Mouse (Mus musculus): Measurements from ENCODE around the gene Slc39a9. TPM values are rescaled to one million over a fixed set of nuclear protein-coding genes. Genes with fewer than 3 reads are reported as not detected.

Gene Slc39a9
- polyA plus RNA-seq, 1 experiment: 58.2 TPM

GRCm38 (mm10) chr12:80598756-80599155, 44.9 kb upstream of the Slc39a9 start:
- TF ChIP-seq POLR2A (IDR thresholded peaks at IDR 0.05; ENCODE audit: control insufficient read depth, extremely low read depth, insufficient read depth, low read length, poor library complexity) (no peak), CTCF (IDR thresholded peaks at IDR 0.05; ENCODE audit: borderline replicate concordance, control insufficient read depth, extremely low read depth, insufficient read depth, low read length, poor library complexity) (no peak)
- no peak for DNase-seq
- WGBS: 84% methylated on average over 6 of the region's 6 CpGs
- Histone ChIP-seq H3K36me3 (ENCODE audit: control insufficient read depth, insufficient read depth, low read length) (no peaks in the 10 kb centered on the region), H3K27ac (ENCODE audit: control insufficient read depth, insufficient read depth, low read length) (no peak overlapping the region), H3K4me1 (replicated peaks; ENCODE audit: control insufficient read depth, insufficient read depth, low read length) (no peaks in the 10 kb centered on the region), H3K4me3 (ENCODE audit: control insufficient read depth, insufficient read depth, low read length) (no peak overlapping the region), H3K27me3 (ENCODE audit: control insufficient read depth, insufficient read depth, low read length) (no peaks in the 10 kb centered on the region)

GRCm38 (mm10) chr12:80601597-80602269, 42.0 kb upstream of the Slc39a9 start:
- H3K4me3 ChIP-seq (ENCODE audit: control insufficient read depth, insufficient read depth, low read length): no peak overlapping the region
- TF ChIP-seq POLR2A (IDR thresholded peaks at IDR 0.05; ENCODE audit: control insufficient read depth, extremely low read depth, insufficient read depth, low read length, poor library complexity): no peak
- TF ChIP-seq CTCF (IDR thresholded peaks at IDR 0.05; ENCODE audit: borderline replicate concordance, control insufficient read depth, extremely low read depth, insufficient read depth, low read length, poor library complexity): no peak
- no peak for DNase-seq
- no peaks in the 10 kb centered on the region for H3K4me1 ChIP-seq (replicated peaks; ENCODE audit: control insufficient read depth, insufficient read depth, low read length)
- H3K36me3 ChIP-seq (ENCODE audit: control insufficient read depth, insufficient read depth, low read length): no peaks in the 10 kb centered on the region
- 94% methylated on average over 9 of the region's 9 CpGs for WGBS
- H3K27me3 ChIP-seq (ENCODE audit: control insufficient read depth, insufficient read depth, low read length): no peaks in the 10 kb centered on the region
- no peak overlapping the region for H3K27ac ChIP-seq (ENCODE audit: control insufficient read depth, insufficient read depth, low read length)

- no peak for TF ChIP-seq POLR2A (IDR thresholded peaks at IDR 0.05; ENCODE audit: control insufficient read depth, extremely low read depth, insufficient read depth, low read length, poor library complexity)
- no peak for TF ChIP-seq CTCF (IDR thresholded peaks at IDR 0.05; ENCODE audit: borderline replicate concordance, control insufficient read depth, extremely low read depth, insufficient read depth, low read length, poor library complexity)
Observed at GRCm38 (mm10) chr12:80602432-80602831, 41.3 kb upstream of the Slc39a9 start.

GRCm38 (mm10) chr12:80603566-80603965, 40.1 kb upstream of the Slc39a9 start:
- DNase-seq: no peak
- no peak for TF ChIP-seq POLR2A (IDR thresholded peaks at IDR 0.05; ENCODE audit: control insufficient read depth, extremely low read depth, insufficient read depth, low read length, poor library complexity)
- TF ChIP-seq CTCF (IDR thresholded peaks at IDR 0.05; ENCODE audit: borderline replicate concordance, control insufficient read depth, extremely low read depth, insufficient read depth, low read length, poor library complexity): no peak
- no peaks in the 10 kb centered on the region for H3K36me3 ChIP-seq (ENCODE audit: control insufficient read depth, insufficient read depth, low read length)
- no peaks in the 10 kb centered on the region for H3K27me3 ChIP-seq (ENCODE audit: control insufficient read depth, insufficient read depth, low read length)
- H3K27ac ChIP-seq (ENCODE audit: control insufficient read depth, insufficient read depth, low read length): no peak overlapping the region
- H3K4me3 ChIP-seq (ENCODE audit: control insufficient read depth, insufficient read depth, low read length): no peak overlapping the region
- WGBS: 14% methylated on average over 4 of the region's 4 CpGs
- H3K4me1 ChIP-seq (replicated peaks; ENCODE audit: control insufficient read depth, insufficient read depth, low read length): no peaks in the 10 kb centered on the region

More at GRCm38 (mm10) chr12:80602432-80602831, 41.3 kb upstream of the Slc39a9 start:
- no peaks in the 10 kb centered on the region for H3K27me3 ChIP-seq (ENCODE audit: control insufficient read depth, insufficient read depth, low read length)
- whole genome bisulfite sequencing: 95% methylated on average over 5 of the region's 5 CpGs
- no peaks in the 10 kb centered on the region for H3K36me3 ChIP-seq (ENCODE audit: control insufficient read depth, insufficient read depth, low read length)
- no peak for DNase-seq
- H3K4me3 ChIP-seq (ENCODE audit: control insufficient read depth, insufficient read depth, low read length): no peak overlapping the region
- H3K4me1 ChIP-seq (replicated peaks; ENCODE audit: control insufficient read depth, insufficient read depth, low read length): no peaks in the 10 kb centered on the region
- H3K27ac ChIP-seq (ENCODE audit: control insufficient read depth, insufficient read depth, low read length): no peak overlapping the region

- 72% methylated on average over 2 of the region's 2 CpGs for WGBS
- Histone ChIP-seq H3K27ac (ENCODE audit: control insufficient read depth, insufficient read depth, low read length) (no peak overlapping the region), H3K27me3 (ENCODE audit: control insufficient read depth, insufficient read depth, low read length) (no peaks in the 10 kb centered on the region), H3K4me3 (ENCODE audit: control insufficient read depth, insufficient read depth, low read length) (no peak overlapping the region), H3K36me3 (ENCODE audit: control insufficient read depth, insufficient read depth, low read length) (no peaks in the 10 kb centered on the region), H3K4me1 (replicated peaks; ENCODE audit: control insufficient read depth, insufficient read depth, low read length) (no peaks in the 10 kb centered on the region)
- TF ChIP-seq CTCF (IDR thresholded peaks at IDR 0.05; ENCODE audit: borderline replicate concordance, control insufficient read depth, extremely low read depth, insufficient read depth, low read length, poor library complexity): no peak
- DNase-seq: no peak
Observed at GRCm38 (mm10) chr12:80604218-80604617, 39.5 kb upstream of the Slc39a9 start.

- Histone ChIP-seq H3K27ac (ENCODE audit: control insufficient read depth, insufficient read depth, low read length) (no peak overlapping the region), H3K36me3 (ENCODE audit: control insufficient read depth, insufficient read depth, low read length) (no peaks in the 10 kb centered on the region), H3K27me3 (ENCODE audit: control insufficient read depth, insufficient read depth, low read length) (no peaks in the 10 kb centered on the region), H3K4me1 (replicated peaks; ENCODE audit: control insufficient read depth, insufficient read depth, low read length) (no peaks in the 10 kb centered on the region), H3K4me3 (ENCODE audit: control insufficient read depth, insufficient read depth, low read length) (no peak overlapping the region)
- WGBS: 86% methylated on average over 1 of the region's 1 CpGs
- TF ChIP-seq CTCF (IDR thresholded peaks at IDR 0.05; ENCODE audit: borderline replicate concordance, control insufficient read depth, extremely low read depth, insufficient read depth, low read length, poor library complexity) (no peak), POLR2A (IDR thresholded peaks at IDR 0.05; ENCODE audit: control insufficient read depth, extremely low read depth, insufficient read depth, low read length, poor library complexity) (no peak)
- no peak for DNase-seq
Observed at GRCm38 (mm10) chr12:80608576-80608975, 35.1 kb upstream of the Slc39a9 start.

- no peak for TF ChIP-seq POLR2A (IDR thresholded peaks at IDR 0.05; ENCODE audit: control insufficient read depth, extremely low read depth, insufficient read depth, low read length, poor library complexity)
- no peak for TF ChIP-seq CTCF (IDR thresholded peaks at IDR 0.05; ENCODE audit: borderline replicate concordance, control insufficient read depth, extremely low read depth, insufficient read depth, low read length, poor library complexity)
- Histone ChIP-seq H3K36me3 (ENCODE audit: control insufficient read depth, insufficient read depth, low read length) (no peaks in the 10 kb centered on the region), H3K27ac (ENCODE audit: control insufficient read depth, insufficient read depth, low read length) (no peak overlapping the region), H3K4me1 (replicated peaks; ENCODE audit: control insufficient read depth, insufficient read depth, low read length) (no peaks in the 10 kb centered on the region), H3K27me3 (ENCODE audit: control insufficient read depth, insufficient read depth, low read length) (no peaks in the 10 kb centered on the region), H3K4me3 (ENCODE audit: control insufficient read depth, insufficient read depth, low read length) (no peak overlapping the region)
- whole genome bisulfite sequencing: 82% methylated on average over 3 of the region's 3 CpGs
- DNase-seq: no peak
Observed at GRCm38 (mm10) chr12:80609928-80610327, 33.8 kb upstream of the Slc39a9 start.

All from thymus, adult 2 months (tissue).